Mouse (Mus musculus) limb, embryonic 10.5 days (tissue): ENCODE measurements around the gene Adamts13. TPM values are rescaled to one million over a fixed set of nuclear protein-coding genes. Genes with fewer than 3 reads are reported as not detected.

ENCODE experiments used
- DNase-seq: peaks from one replicate; pipeline ENCODE4 v3.0.0-alpha.2; 2017; ENCODE audit warnings: low spot score
- H3K27ac ChIP-seq: fragments of 300-500 bp; sonication (generic); 2 replicates; pipeline ENCODE4 v1.5.1; 2016; ENCODE audit warnings: mild to moderate bottlenecking
- H3K27me3 ChIP-seq: fragments of 300-500 bp; sonication (generic); 2 replicates; pipeline ENCODE4 v1.6.1; 2016; ENCODE audit warnings: low read depth, mild to moderate bottlenecking; ENCODE audit not compliant: poor library complexity, severe bottlenecking
- H3K36me3 ChIP-seq: fragments of 300-500 bp; sonication (generic); 2 replicates; pipeline ENCODE4 v1.6.1; 2016; ENCODE audit warnings: mild to moderate bottlenecking, moderate library complexity
- H3K4me1 ChIP-seq: fragments of 300-500 bp; sonication (generic); 2 replicates; pipeline ENCODE4 v1.6.1; 2016
- H3K4me3 ChIP-seq: fragments of 300-500 bp; sonication (generic); 2 replicates; pipeline ENCODE4 v1.5.1; 2016; ENCODE audit warnings: mild to moderate bottlenecking, moderate library complexity
- H3K9me3 ChIP-seq: fragments of 300-500 bp; sonication (generic); replicated peaks from 2 replicates; pipeline ENCODE4 v1.6.1; 2016; ENCODE audit warnings: mild to moderate bottlenecking
- WGBS: fragments of 180-500 bp; shearing (Covaris S2); methylation state at CpG from one replicate; pipeline ENCODE4 v1.1.7; 2016; 5-methylcytosine and 5-hydroxymethylcytosine counted together
- polyA plus RNA-seq: library from polyadenylated mRNA; unstranded; fragments of >200 nt; fragmentation: Nextera tagmentation; extraction: Ambion mirVana; gene quantifications from 2 replicates; pipeline ENCODE4 v1.2.1, GENCODE M21; 2016

The Adamts13 gene
- polyA plus RNA-seq = 0.04 TPM in 1 of 2 replicates, not detected in the other

DNA sequence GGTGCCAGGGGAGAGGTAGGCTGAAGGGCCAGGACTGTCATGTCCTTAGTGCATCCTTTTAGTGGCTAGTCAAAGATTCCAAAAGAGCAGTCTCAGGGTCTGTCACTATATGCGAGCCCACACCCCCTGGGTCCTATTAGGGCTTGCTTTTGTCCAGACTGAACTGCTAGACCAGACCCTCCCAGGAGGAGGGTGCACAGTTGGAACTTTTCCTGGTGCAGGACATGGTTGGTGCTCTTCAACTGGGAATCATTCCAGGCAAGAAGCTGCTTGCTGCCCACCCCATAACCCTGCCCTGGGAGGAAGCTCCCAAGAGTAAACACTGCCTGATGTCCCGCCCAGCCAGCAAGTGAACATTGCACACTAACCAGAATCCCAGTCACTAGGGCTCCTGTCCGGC, at the start of gene Adamts13:
TSS of gene Adamts13 (plus strand) at position 301 of the 400 bp plus-strand sequence.
- Histone ChIP-seq H3K27ac (no peak within 1 kb of the TSS), H3K4me1 (peaks cover 23% of the 10 kb centered on the region), H3K4me3 (no peak within 1 kb of the TSS), H3K9me3 (no peaks in the 10 kb centered on the region), H3K27me3 (no peaks in the 10 kb centered on the region), H3K36me3 (no peaks in the 10 kb centered on the region)
- 73% methylated on average over 3 of the region's 3 CpGs for WGBS
- DNase-seq = no peak

DNA sequence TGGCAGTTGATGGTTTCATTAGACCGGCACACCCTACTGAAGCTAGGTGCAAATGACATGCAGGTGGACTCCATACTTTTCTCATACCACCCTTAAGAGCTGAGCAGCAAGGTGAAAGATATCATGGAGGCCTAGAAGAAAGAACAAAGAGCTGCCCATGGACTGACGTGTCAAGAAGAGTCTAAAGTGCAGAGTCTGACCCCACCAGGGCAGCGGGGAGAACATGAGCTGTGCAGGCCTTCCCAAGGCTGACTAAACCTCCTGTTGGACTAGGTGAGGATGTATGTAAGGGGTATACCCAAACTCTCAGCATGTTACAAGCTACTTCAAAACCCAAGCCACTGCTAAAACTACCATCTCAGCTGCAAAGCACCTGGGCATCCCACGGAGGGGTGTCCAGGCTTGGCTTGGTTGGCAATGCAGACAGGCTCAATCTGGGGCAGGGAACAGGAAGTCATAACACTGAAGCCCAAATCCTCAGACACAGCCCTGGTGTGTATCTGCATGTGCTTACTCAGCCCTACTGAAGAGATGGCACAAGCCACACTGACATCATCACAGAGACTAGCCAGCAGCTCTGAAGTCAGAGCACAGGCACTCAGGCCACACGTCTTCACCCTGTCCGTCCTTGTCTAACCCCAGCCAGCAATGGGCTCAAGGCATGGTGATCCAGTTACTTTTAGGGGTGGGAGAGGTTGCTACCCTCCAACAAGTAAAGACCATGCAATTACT, 45.3 kb upstream of the Adamts13 start:
- WGBS = 92% methylated on average over 6 of the region's 6 CpGs
- H3K36me3 ChIP-seq = peaks cover 90% of the 10 kb centered on the region
- no peak overlapping the region for H3K27ac ChIP-seq
- H3K9me3 ChIP-seq = no peaks in the 10 kb centered on the region
- H3K4me1 ChIP-seq = peaks cover 32% of the 10 kb centered on the region
- no peaks in the 10 kb centered on the region for H3K27me3 ChIP-seq
- no peak for DNase-seq
- no peak overlapping the region for H3K4me3 ChIP-seq

DNA sequence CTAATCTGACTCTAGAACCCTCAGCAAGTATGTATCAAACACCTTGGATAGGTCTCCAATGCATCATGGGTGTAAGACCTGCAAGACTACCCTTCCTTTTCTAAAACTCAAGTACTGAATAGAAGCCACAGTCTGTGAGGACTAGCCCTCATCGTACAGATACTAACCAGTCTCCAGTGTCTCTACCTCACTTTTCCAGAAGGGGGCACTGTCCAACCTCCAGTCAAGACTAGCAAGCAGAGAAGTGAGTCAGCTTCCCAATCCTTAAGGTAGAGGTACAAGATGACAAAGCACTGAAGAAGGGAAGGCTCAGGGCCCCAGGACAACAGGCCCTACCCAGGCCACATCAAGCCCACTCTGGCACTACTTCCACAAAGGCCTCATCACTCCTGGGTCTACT, 42.8 kb upstream of the Adamts13 start:
- 57% methylated on average over 1 of the region's 1 CpGs for WGBS
- no peak for DNase-seq
- peaks cover 68% of the 10 kb centered on the region for H3K36me3 ChIP-seq

DNA sequence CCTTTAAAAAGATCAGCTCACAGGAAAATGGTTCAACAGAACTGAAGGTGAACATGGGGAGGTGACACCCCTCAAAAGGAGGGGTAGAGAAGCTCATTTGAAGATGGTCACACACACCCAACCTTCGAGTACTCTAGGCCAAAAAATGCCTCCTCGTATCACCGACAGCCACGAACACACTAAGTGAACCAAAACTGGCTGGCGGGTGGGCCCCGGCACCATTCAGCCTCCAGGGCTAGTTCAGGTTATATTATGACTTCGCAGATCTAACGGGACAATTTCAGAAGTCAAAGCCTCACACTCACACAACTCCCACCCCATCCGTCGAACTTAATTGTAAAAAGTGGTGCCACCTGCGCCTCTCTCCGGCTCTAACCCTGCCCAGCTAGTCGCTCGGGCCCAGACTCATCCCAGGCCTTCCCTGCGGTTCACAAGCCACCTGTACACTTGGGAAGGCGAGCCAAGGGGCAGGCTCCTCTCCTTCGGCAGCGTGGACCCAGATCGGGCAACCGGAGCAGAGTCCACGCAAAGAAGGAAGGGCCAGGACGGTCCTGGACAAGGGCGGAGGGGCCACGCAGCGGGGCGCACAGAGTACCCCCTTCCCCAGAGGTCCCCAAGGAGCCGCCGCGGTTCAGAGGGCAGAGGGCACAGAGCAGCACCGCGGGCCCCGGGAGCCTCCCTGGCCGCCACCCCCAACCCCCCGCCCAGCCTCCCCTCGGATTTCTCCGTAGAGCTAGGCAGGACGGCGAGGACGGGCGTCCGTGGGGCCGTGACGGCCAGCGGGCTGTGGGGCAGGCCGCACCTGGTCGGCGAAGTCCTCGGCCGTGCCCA, 40.5 kb upstream of the Adamts13 start:
- WGBS = 3% methylated on average over 49 of the region's 49 CpGs

More for the DNA sequence above, 42.8 kb upstream of the Adamts13 start:
- Histone ChIP-seq H3K4me3 (peak overlapping the region; percentile 18; the same call in 1 of the 2 replicates), H3K4me1 (peaks cover 43% of the 10 kb centered on the region), H3K27me3 (no peaks in the 10 kb centered on the region), H3K27ac (no peak overlapping the region), H3K9me3 (no peaks in the 10 kb centered on the region)

DNA sequence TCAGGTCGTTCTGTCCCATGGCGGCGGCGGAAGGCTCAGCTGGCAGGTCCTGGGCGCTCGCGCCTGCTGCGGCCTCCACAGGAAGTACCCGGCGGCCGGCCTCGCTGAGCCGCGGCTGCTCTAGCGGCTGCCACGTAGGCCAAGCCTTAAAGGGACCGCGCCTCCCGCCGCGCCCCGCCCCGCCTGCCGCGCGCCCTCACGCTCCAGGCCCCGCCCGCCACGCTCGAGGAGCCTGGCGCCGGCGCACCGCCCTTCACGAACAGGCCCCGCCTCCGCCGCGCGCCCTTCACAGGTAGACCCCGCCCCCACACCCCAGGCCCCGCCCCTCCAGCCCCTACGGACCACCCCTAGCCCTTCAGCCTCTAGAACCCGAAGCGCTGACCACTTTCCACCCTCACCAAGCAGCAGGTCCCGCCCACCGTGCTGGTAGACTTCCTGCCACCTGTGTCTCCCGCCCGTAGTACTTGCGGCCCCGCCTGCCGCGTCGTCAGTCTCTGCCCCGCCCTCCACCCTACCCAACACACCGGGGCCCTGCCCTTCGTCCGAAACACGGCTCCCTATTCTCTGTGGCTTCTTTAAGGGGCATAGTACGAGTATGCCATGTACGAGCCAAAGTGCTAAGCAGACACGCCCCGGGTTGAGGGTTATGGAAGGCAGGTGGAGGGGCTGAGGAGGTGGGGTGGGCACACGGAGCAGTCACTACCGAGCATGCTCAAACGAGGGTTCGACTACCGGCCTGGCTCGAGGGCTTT, 39.7 kb upstream of the Adamts13 start, which contains the start of the genes Surf4 and Stkld1:
TSS of gene Surf4 (minus strand) at position 625 of the 752 bp plus-strand sequence.
TSS of gene Stkld1 (plus strand) at position 744 of the 752 bp plus-strand sequence.
- Histone ChIP-seq H3K9me3 (no peaks in the 10 kb centered on the region), H3K36me3 (peaks cover 37% of the 10 kb centered on the region), H3K4me3 (peak within 1 kb of the TSS; percentile 100), H3K4me1 (peaks cover 40% of the 10 kb centered on the region), H3K27me3 (no peaks in the 10 kb centered on the region), H3K27ac (peak within 1 kb of the TSS; percentile 99)
- peak; percentile 97 for DNase-seq
- 1% methylated on average over 68 of the region's 70 CpGs for WGBS

More for the DNA sequence above, 40.5 kb upstream of the Adamts13 start:
- no peak for DNase-seq
- Histone ChIP-seq H3K27me3 (no peaks in the 10 kb centered on the region), H3K4me1 (peaks cover 43% of the 10 kb centered on the region), H3K36me3 (peaks cover 45% of the 10 kb centered on the region), H3K4me3 (peak overlapping the region; percentile 100), H3K9me3 (no peaks in the 10 kb centered on the region), H3K27ac (peak overlapping the region; percentile 99)

DNA sequence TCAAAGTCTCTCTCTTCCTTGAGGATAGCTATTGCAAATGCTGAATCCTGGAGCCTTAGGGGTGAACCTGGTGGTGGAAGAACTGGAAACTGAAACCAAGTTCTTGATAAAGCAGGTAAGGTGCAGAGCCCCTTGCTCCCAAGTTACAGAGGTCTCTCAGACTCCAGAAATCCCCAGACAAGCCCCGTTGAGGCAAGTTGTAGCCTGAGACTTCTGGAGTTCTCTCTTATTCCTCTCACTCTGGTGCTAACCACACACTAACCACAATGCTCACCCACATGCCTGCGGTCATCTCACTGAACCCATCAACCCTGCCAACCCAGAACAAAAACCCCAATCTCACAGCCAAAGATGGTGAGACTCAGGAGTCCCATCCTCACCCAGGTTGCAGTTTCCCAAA, 37.9 kb upstream of the Adamts13 start:
- H3K9me3 ChIP-seq = no peaks in the 10 kb centered on the region
- no peak for DNase-seq
- H3K4me1 ChIP-seq = peaks cover 37% of the 10 kb centered on the region
- H3K36me3 ChIP-seq = peaks cover 19% of the 10 kb centered on the region
- H3K27ac ChIP-seq = no peak overlapping the region
- H3K4me3 ChIP-seq = no peak overlapping the region
- no peaks in the 10 kb centered on the region for H3K27me3 ChIP-seq
- 88% methylated on average over 2 of the region's 2 CpGs for WGBS

DNA sequence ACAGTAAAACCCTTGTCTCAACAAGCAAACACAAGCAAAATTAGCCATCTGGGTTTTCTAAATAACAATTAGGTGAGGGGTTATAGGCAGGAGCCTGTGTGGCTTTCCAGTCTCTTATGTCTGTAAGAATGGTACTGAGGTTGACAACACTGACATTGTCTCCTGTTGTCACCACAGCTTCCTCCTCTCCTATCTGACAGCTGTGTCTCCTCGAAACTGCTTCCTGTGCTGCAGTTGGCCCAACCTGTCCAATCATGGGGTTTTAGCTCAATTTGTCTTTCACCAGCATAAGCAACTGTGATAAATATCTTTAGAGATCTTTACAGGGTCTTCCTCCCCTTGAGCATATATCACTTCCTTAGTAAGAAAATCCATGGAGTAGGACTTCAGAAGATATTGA, 36.8 kb upstream of the Adamts13 start:
- no peaks in the 10 kb centered on the region for H3K27me3 ChIP-seq
- no peak overlapping the region for H3K4me3 ChIP-seq
- no peak overlapping the region for H3K27ac ChIP-seq
- 70% methylated on average over 1 of the region's 1 CpGs for WGBS
- no peaks in the 10 kb centered on the region for H3K9me3 ChIP-seq
- H3K36me3 ChIP-seq = peaks cover 7% of the 10 kb centered on the region
- DNase-seq = no peak
- peaks cover 26% of the 10 kb centered on the region for H3K4me1 ChIP-seq

DNA sequence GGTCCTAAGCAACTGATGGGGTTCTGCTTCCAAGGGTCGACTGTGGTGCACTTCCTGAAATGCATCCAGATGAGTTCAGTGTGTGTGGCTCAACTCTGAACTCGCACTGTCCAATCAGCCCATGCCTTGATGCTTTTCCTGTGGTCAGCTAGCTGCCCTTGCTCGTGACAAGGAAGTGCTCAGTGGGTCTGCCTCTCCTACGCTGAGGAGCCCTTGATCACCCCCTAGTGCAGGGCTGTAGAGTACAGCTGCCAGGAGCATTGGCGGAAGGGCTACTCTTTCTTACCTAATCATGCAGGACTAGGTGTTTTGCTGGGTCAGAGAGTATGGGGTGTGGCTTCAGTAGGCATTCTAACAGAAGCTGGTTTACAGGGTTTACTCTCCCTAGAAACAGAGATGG, 31.7 kb upstream of the Adamts13 start:
- no peak for DNase-seq
- 49% methylated on average over 5 of the region's 5 CpGs for whole genome bisulfite sequencing

DNA sequence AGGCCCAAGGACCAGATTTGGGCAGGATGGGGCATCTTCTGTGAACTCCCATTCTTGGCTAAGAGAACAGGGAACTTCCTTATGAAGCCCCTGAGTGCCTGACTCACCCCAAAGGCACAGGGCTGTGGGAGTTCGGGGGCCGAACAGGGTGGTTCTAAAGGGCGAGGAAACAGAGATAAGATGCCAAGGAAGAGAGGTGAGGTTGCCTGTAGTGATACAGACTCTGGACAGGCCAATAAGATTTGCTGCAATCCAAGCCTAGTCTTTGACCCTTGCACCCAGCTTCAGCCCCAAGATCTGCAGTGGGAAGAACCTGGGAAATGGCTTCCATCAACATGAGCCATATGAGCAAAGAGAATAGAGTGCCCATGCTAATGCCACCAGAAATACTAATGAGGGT, 30.0 kb upstream of the Adamts13 start:
- H3K9me3 ChIP-seq = no peaks in the 10 kb centered on the region
- no peaks in the 10 kb centered on the region for H3K4me1 ChIP-seq
- peaks cover 14% of the 10 kb centered on the region for H3K36me3 ChIP-seq
- no peaks in the 10 kb centered on the region for H3K27me3 ChIP-seq
- no peak for DNase-seq
- WGBS = 88% methylated on average over 3 of the region's 3 CpGs
- no peak overlapping the region for H3K27ac ChIP-seq
- no peak overlapping the region for H3K4me3 ChIP-seq

More for the DNA sequence above, 31.7 kb upstream of the Adamts13 start:
- H3K9me3 ChIP-seq = no peaks in the 10 kb centered on the region
- no peak overlapping the region for H3K27ac ChIP-seq
- peaks cover 1% of the 10 kb centered on the region; the same call in 1 of the 2 replicates for H3K36me3 ChIP-seq
- no peaks in the 10 kb centered on the region for H3K4me1 ChIP-seq
- H3K27me3 ChIP-seq = no peaks in the 10 kb centered on the region
- H3K4me3 ChIP-seq = no peak overlapping the region

DNA sequence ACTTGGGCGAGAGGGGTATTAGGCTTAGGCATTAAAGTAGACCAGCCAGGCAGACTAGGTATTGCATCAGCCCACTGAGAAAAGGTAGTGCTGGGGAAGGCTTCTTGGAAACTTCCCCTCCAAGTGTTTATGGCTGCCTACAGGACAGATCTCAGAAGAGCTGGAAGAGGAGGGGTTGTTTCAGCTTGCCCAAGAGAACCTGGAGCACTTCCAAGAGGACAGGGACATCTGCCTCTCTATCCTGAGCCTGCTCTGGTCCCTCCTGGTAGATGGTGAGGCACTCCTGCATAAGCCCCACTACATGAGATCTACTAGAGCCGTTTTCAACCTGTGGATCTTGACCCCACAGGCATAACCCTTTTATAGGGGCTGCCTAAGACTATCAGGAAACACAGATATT, 22.8 kb upstream of the Adamts13 start:
- no peaks in the 10 kb centered on the region for H3K27me3 ChIP-seq
- H3K27ac ChIP-seq = no peak overlapping the region
- H3K4me3 ChIP-seq = no peak overlapping the region
- H3K9me3 ChIP-seq = no peaks in the 10 kb centered on the region
- peaks cover 84% of the 10 kb centered on the region for H3K36me3 ChIP-seq
- no peak for DNase-seq
- WGBS = 94% methylated on average over 2 of the region's 2 CpGs
- no peaks in the 10 kb centered on the region for H3K4me1 ChIP-seq

DNA sequence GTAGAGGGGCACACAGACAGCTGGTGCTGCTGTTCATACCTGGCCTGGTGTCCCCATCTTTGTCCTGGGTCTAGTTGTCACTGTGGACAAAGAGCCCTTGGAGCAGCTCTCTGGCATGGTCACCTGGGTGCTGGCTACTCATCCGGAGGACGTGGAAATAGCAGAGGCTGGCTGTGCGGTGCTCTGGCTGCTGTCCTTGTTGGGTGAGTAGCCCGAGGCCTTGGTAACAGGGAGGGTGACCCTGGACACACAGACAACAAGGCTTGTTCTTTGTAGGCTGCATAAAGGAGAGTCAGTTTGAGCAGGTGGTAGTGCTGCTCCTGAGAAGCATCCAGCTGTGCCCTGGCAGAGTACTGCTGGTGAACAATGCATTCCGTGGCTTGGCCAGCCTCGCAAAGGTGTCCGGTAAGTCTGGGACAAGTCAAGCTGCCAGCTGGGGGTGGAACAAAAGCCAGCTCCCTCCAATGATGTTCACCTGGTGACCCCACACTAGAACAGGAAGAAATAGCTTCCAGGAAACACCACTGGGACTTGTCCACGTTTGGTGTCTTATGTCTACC, 21.8 kb upstream of the Adamts13 start:
- H3K4me1 ChIP-seq = no peaks in the 10 kb centered on the region
- no peaks in the 10 kb centered on the region for H3K27me3 ChIP-seq
- H3K4me3 ChIP-seq = no peak overlapping the region
- no peak overlapping the region for H3K27ac ChIP-seq
- H3K9me3 ChIP-seq = no peaks in the 10 kb centered on the region
- no peak for DNase-seq
- WGBS = 91% methylated on average over 8 of the region's 8 CpGs
- H3K36me3 ChIP-seq = peaks cover 94% of the 10 kb centered on the region

DNA sequence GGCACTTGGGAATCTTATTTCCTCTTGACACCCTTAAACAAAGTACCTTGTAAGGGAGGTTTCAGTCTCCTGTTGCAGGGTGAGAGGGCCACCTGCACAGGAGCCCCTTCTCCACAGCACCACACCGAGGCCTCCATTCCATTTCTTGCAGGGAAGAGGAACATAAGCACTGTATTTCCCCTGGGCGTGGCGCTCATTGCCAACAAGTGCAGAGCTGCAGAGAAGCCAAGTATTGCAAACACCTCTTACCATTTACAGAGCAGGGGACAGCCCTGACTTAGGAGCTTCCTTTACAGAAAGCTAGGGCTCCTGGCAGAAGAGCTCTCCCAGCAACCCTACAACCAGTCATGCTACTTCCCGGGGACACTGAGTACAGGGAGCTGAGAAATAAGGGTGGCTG, 21.0 kb upstream of the Adamts13 start:
- no peak overlapping the region for H3K27ac ChIP-seq
- H3K27me3 ChIP-seq = no peaks in the 10 kb centered on the region
- WGBS = 93% methylated on average over 4 of the region's 4 CpGs
- no peaks in the 10 kb centered on the region for H3K4me1 ChIP-seq
- no peak overlapping the region for H3K4me3 ChIP-seq
- no peak for DNase-seq
- H3K9me3 ChIP-seq = no peaks in the 10 kb centered on the region
- H3K36me3 ChIP-seq = peaks cover 94% of the 10 kb centered on the region
